Mouse (Mus musculus): Measurements from ENCODE around the gene Gm42742. TPM values are rescaled to one million over a fixed set of nuclear protein-coding genes. Genes with fewer than 3 reads are reported as not detected.

The Gm42742 gene
- polyA plus RNA-seq, 1 experiment from 2014 or later: 55.0 TPM

- 0% methylated on average over 28 of the region's 48 CpGs for WGBS
- Histone ChIP-seq H3K4me2 (replicated peaks) (peak overlapping the region; percentile 70), H3K36me3 (peaks cover 45% of the 10 kb centered on the region), H3K9ac (peak overlapping the region; percentile 96), H3K4me1 (peaks cover 48% of the 10 kb centered on the region), H3K27ac (replicated peaks) (peak overlapping the region; percentile 98), H3K27me3 (no peaks in the 10 kb centered on the region), H3K9me3 (replicated peaks) (no peaks in the 10 kb centered on the region), H3K4me3 (replicated peaks) (peak overlapping the region; percentile 85)
- ATAC-seq (ENCODE audit: insufficient number of reproducible peaks, low FRiP score, low TSS enrichment, low read depth): peak; percentile 16
Measured at GRCm38 (mm10) chr7:127026161-127026600, 5.3 kb upstream of the Gm42742 start.

- ATAC-seq (ENCODE audit: insufficient number of reproducible peaks, low FRiP score, low TSS enrichment, low read depth): no peak
- under 1% methylated on average over 60 of the region's 65 CpGs for WGBS
- H3K36me3 ChIP-seq: peaks cover 40% of the 10 kb centered on the region
- H3K9ac ChIP-seq: peak overlapping the region; percentile 96
- H3K27ac ChIP-seq (replicated peaks): peak overlapping the region; percentile 98
- H3K9me3 ChIP-seq (replicated peaks): no peaks in the 10 kb centered on the region
- H3K27me3 ChIP-seq: no peaks in the 10 kb centered on the region
- H3K4me3 ChIP-seq (replicated peaks): peak overlapping the region; percentile 85
- H3K4me1 ChIP-seq: peaks cover 52% of the 10 kb centered on the region
- peak overlapping the region; percentile 70 for H3K4me2 ChIP-seq (replicated peaks)
Measured at GRCm38 (mm10) chr7:127025556-127026160, 4.8 kb upstream of the Gm42742 start.

GRCm38 (mm10) chr7:127024755-127025555, 4.1 kb upstream of the Gm42742 start:
- H3K4me1 ChIP-seq: peaks cover 59% of the 10 kb centered on the region
- peak; percentile 12; the same call in 1 of the 2 replicates for ATAC-seq (ENCODE audit: insufficient number of reproducible peaks, low FRiP score, low TSS enrichment, low read depth)
- peak overlapping the region; percentile 98 for H3K27ac ChIP-seq (replicated peaks)
- peak overlapping the region; percentile 96 for H3K9ac ChIP-seq
- peaks cover 34% of the 10 kb centered on the region for H3K36me3 ChIP-seq
- H3K9me3 ChIP-seq (replicated peaks): no peaks in the 10 kb centered on the region
- no peaks in the 10 kb centered on the region for H3K27me3 ChIP-seq
- peak overlapping the region; percentile 70 for H3K4me2 ChIP-seq (replicated peaks)
- 1% methylated on average over 30 of the region's 30 CpGs for WGBS
- peak overlapping the region; percentile 85 for H3K4me3 ChIP-seq (replicated peaks)

GRCm38 (mm10) chr7:127023896-127024690, 3.2 kb upstream of the Gm42742 start:
- H3K36me3 ChIP-seq: peaks cover 25% of the 10 kb centered on the region
- H3K27me3 ChIP-seq: no peaks in the 10 kb centered on the region
- H3K4me3 ChIP-seq (replicated peaks): peak overlapping the region; percentile 85
- 19% methylated on average over 19 of the region's 19 CpGs for WGBS
- H3K4me2 ChIP-seq (replicated peaks): peak overlapping the region; percentile 70
- H3K4me1 ChIP-seq: peaks cover 67% of the 10 kb centered on the region
- H3K9me3 ChIP-seq (replicated peaks): no peaks in the 10 kb centered on the region
- no peak for ATAC-seq (ENCODE audit: insufficient number of reproducible peaks, low FRiP score, low TSS enrichment, low read depth)
- H3K9ac ChIP-seq: peak overlapping the region; percentile 96
- peak overlapping the region; percentile 98; the same call in 1 of the 2 replicates for H3K27ac ChIP-seq (replicated peaks)

GRCm38 (mm10) chr7:127023272-127023691, 2.4 kb upstream of the Gm42742 start:
- Histone ChIP-seq H3K27me3 (no peaks in the 10 kb centered on the region), H3K4me1 (peaks cover 75% of the 10 kb centered on the region), H3K4me2 (replicated peaks) (peak overlapping the region; percentile 70), H3K4me3 (replicated peaks) (peak overlapping the region; percentile 85), H3K36me3 (peaks cover 23% of the 10 kb centered on the region), H3K9ac (0 out of 2 replicates have a peak overlapping the region, but pooled peaks have one; percentile 23), H3K9me3 (replicated peaks) (no peaks in the 10 kb centered on the region), H3K27ac (replicated peaks) (peak overlapping the region; percentile 55)
- no peak for ATAC-seq (ENCODE audit: insufficient number of reproducible peaks, low FRiP score, low TSS enrichment, low read depth)
- WGBS: 70% methylated on average over 13 of the region's 13 CpGs

GRCm38 (mm10) chr7:127022528-127023271, 1.8 kb upstream of the Gm42742 start:
- WGBS: 72% methylated on average over 7 of the region's 7 CpGs
- peak overlapping the region; percentile 85 for H3K4me3 ChIP-seq (replicated peaks)
- H3K9me3 ChIP-seq (replicated peaks): no peaks in the 10 kb centered on the region
- H3K36me3 ChIP-seq: peaks cover 23% of the 10 kb centered on the region
- 0 out of 2 replicates have a peak overlapping the region, but pooled peaks have one; percentile 23 for H3K9ac ChIP-seq
- peaks cover 75% of the 10 kb centered on the region for H3K4me1 ChIP-seq
- H3K4me2 ChIP-seq (replicated peaks): peak overlapping the region; percentile 70
- ATAC-seq (ENCODE audit: insufficient number of reproducible peaks, low FRiP score, low TSS enrichment, low read depth): no peak
- H3K27ac ChIP-seq (replicated peaks): peak overlapping the region; percentile 95
- no peaks in the 10 kb centered on the region for H3K27me3 ChIP-seq

- no peaks in the 10 kb centered on the region for H3K9me3 ChIP-seq (replicated peaks)
- H3K9ac ChIP-seq: peak overlapping the region; percentile 57
- peaks cover 23% of the 10 kb centered on the region for H3K36me3 ChIP-seq
- H3K27me3 ChIP-seq: no peaks in the 10 kb centered on the region
- no peak for ATAC-seq (ENCODE audit: insufficient number of reproducible peaks, low FRiP score, low TSS enrichment, low read depth)
- H3K4me2 ChIP-seq (replicated peaks): peak overlapping the region; percentile 89
- H3K27ac ChIP-seq (replicated peaks): peak overlapping the region; percentile 95
- peak overlapping the region; percentile 85 for H3K4me3 ChIP-seq (replicated peaks)
- 40% methylated on average over 5 of the region's 5 CpGs for WGBS
- peaks cover 77% of the 10 kb centered on the region for H3K4me1 ChIP-seq
Measured at GRCm38 (mm10) chr7:127021563-127022527, 948 bp upstream of the Gm42742 start.

- Histone ChIP-seq H3K27me3 (no peaks in the 10 kb centered on the region), H3K9me3 (replicated peaks) (no peaks in the 10 kb centered on the region), H3K4me2 (replicated peaks) (peak overlapping the region; percentile 89), H3K4me3 (replicated peaks) (peak overlapping the region; percentile 66), H3K4me1 (peaks cover 87% of the 10 kb centered on the region), H3K9ac (peak overlapping the region; percentile 57), H3K27ac (replicated peaks) (peak overlapping the region; percentile 95), H3K36me3 (peaks cover 28% of the 10 kb centered on the region)
- ATAC-seq (ENCODE audit: insufficient number of reproducible peaks, low FRiP score, low TSS enrichment, low read depth): no peak
- 21% methylated on average over 5 of the region's 5 CpGs for WGBS
Measured at GRCm38 (mm10) chr7:127020491-127020890, 406 bp downstream of the Gm42742 start.

- H3K4me1 ChIP-seq: peaks cover 91% of the 10 kb centered on the region
- peak overlapping the region; percentile 89 for H3K4me2 ChIP-seq (replicated peaks)
- peak overlapping the region; percentile 95 for H3K27ac ChIP-seq (replicated peaks)
- no peaks in the 10 kb centered on the region for H3K9me3 ChIP-seq (replicated peaks)
- H3K9ac ChIP-seq: peak overlapping the region; percentile 57
- H3K36me3 ChIP-seq: peaks cover 32% of the 10 kb centered on the region
- WGBS: 27% methylated on average over 3 of the region's 3 CpGs
- H3K4me3 ChIP-seq (replicated peaks): peak overlapping the region; percentile 66
- ATAC-seq (ENCODE audit: insufficient number of reproducible peaks, low FRiP score, low TSS enrichment, low read depth): no peak
- no peaks in the 10 kb centered on the region for H3K27me3 ChIP-seq
Measured at GRCm38 (mm10) chr7:127020031-127020430, 866 bp downstream of the Gm42742 start.

All from embryonic facial prominence, embryonic 15.5 days (tissue).